Mouse (Mus musculus) bone marrow, adult 2 months (tissue): ENCODE measurements at regions not wholly inside any gene's neighbourhood (a gene's known extent, or its start where the extent isn't known, plus 50 kb on each side); places are given as distances from the start of the nearest gene placed in this dataset.

ENCODE experiments used
- CTCF ChIP-seq: fragments of 200-500 bp; IDR thresholded peaks from 2 replicates; pipeline ENCODE4 v1.5.1; 2011; ENCODE audit warnings: low read length, control low read depth; ENCODE audit not compliant: control insufficient read depth, insufficient read depth
- POLR2A ChIP-seq: fragments of 200-500 bp; IDR thresholded peaks from 2 replicates; pipeline ENCODE4 v1.6.1; 2011; ENCODE audit warnings: low read depth, mild to moderate bottlenecking, control low read depth, low read length, borderline replicate concordance; ENCODE audit not compliant: control insufficient read depth

DNA sequence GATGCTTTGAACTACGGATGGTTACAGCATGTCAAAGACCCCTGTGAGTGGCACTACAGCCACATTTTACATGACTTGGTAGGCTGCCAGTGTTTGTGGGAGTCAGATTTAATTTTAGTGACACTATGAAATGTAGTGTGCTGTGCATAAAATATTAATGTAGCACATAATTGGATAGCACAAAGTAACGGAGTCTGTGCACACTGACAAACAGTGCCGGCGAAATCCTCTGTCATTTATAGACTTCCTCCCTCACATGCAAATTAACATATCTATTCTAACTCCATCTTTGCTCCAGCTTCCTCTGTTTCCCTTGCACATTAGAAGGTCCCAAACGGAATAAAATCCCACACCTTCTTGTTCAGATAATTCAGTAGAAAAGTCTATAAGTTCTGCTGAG is 515.3 kb downstream of the Psat1 start:
- no peak for TF ChIP-seq CTCF
- no peak for TF ChIP-seq POLR2A
